Mouse (Mus musculus) testis, adult 2 months (tissue): Measurements from ENCODE around the gene Mdk.

Source experiments
- CTCF ChIP-seq: fragments of 200-500 bp; IDR thresholded peaks from 2 replicates; pipeline ENCODE4 v1.5.1; 2012; ENCODE audit warnings: low read depth, mild to moderate bottlenecking, inconsistent platforms, low read length, moderate library complexity; ENCODE audit not compliant: control insufficient read depth, insufficient read depth, insufficient replicate concordance
- POLR2A ChIP-seq: fragments of 200-500 bp; IDR thresholded peaks from 2 replicates; pipeline ENCODE4 v1.6.1; 2012; ENCODE audit warnings: low read depth, mild to moderate bottlenecking, inconsistent platforms, low read length, moderate library complexity; ENCODE audit not compliant: control insufficient read depth

DNA sequence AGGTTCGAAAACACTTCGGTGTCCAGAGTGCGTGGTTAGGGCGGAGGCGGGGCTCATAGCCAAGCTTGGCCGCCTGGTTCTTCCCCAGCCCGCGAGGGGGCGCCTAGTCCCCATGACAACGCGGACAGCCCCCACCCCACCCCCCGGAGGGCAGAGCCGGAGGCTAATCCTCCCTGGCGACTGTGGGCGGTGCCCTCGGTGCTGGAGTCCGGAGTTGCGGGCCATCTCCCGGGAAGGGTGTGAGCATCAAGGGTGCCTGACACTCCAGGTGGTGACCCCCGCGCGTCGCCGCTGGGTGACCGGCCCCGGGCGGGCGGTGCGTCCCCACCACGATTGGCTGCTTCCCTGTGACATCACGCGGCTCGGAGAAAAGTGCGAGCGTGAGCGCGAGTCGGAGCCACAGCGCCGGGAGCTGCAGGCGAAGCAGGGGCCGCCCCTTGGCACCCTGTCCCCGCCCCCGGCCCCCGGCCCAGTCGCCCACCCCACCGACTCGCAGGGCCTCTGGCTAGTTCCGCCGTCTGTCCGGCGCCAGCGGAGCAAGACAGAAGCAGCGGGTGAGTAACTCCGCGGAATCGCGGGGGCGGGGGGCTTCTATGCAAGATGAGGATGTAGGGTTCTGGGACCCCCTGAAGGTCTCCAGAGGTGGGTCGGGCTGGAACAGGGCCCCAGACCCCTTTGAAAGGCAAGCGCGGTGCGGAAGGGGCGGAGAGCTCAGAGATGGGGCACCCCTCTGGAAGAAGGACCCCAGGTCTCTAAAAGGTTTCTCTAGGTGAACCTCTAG, 10.1 kb downstream of the Mdk start:
- peak; percentile 26; the same call in 1 of the 2 replicates for TF ChIP-seq CTCF
- TF ChIP-seq POLR2A: no peak
